Mouse (Mus musculus) liver, embryonic 14.5 days (tissue): ENCODE data around the gene Kyat1.

ENCODE experiments used
- CTCF ChIP-seq: IDR thresholded peaks from 2 replicates; pipeline ENCODE4 v1.5.1; 2016; ENCODE audit warnings: antibody characterized with exemption, low read depth, control low read depth
- EP300 ChIP-seq: IDR thresholded peaks from 2 replicates; pipeline ENCODE4 v1.6.1; 2016; ENCODE audit warnings: antibody characterized with exemption, low read depth

DNA sequence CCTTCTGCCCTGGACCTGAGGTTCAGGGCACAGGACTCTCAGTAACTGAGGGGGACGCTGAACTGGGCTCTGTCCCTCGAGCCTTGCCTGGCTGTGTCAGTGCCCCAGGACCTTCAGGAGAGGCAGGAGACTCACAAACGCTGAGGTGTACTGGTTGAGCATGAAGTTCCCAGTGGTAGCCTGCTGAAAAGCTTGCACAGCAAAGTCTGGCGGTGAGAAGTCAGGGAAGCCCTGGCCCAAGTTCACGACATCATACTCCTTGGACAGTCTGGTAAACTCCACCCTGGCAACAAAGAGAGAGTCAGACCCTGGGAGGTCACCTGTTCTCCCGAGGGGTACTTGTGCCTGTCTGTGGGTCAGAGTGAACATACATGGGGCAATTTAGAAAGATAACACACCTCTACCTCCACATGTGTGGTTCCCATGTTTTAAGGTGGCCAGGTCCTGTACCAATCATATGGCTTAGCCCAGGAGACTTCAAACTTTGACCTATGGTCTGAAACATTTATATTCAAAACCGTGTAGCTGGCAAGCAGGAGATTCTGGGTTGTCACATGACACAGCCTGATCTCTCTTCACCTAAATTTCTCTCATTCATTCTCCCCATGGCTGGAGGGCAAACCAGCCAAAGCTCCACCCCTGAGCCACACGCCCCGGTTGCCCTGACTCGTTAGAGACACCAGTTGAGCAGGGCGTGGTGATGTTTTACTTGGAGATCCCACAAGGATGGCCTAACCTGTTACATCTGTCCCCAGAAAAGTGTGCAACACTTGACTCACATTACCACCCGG, 13.7 kb downstream of the Kyat1 start:
- TF ChIP-seq CTCF (no peak), EP300 (no peak)
